Mouse (Mus musculus): ENCODE data around the gene Brsk1.

Gene Brsk1

GRCm38 (mm10) chr7:4739544-4740275 lies 49.3 kb downstream of the Brsk1 start, which contains the start of gene Kmt5c:
Gene Kmt5c, plus strand, starts transcription at chr7:4740115.
- peak; percentile 98 for DNase-seq (ENCODE audit: low spot score)

GRCm38 (mm10) chr7:4740309-4740727 lies 49.9 kb downstream of the Brsk1 start:
- DNase-seq (ENCODE audit: low spot score), result no peak

GRCm38 (mm10) chr7:4741151-4741550 lies 50.7 kb downstream of the Brsk1 start:
- peak; percentile 61 for DNase-seq (ENCODE audit: low spot score)

GRCm38 (mm10) chr7:4741672-4742481 lies 51.5 kb downstream of the Brsk1 start:
- no peak for DNase-seq (ENCODE audit: low spot score)

- DNase-seq (ENCODE audit: low spot score), result no peak
Measured at GRCm38 (mm10) chr7:4742482-4742819, 52.0 kb downstream of the Brsk1 start.

- no peak for DNase-seq (ENCODE audit: low spot score)
Measured at GRCm38 (mm10) chr7:4743354-4743753, 53.0 kb downstream of the Brsk1 start.

GRCm38 (mm10) chr7:4744886-4745285 lies 54.5 kb downstream of the Brsk1 start:
- no peak for DNase-seq (ENCODE audit: low spot score)

- DNase-seq (ENCODE audit: low spot score), result no peak
Measured at GRCm38 (mm10) chr7:4746326-4746980, 56.0 kb downstream of the Brsk1 start.

- DNase-seq (ENCODE audit: low spot score), result no peak
Measured at GRCm38 (mm10) chr7:4747156-4747899, 56.9 kb downstream of the Brsk1 start.

GRCm38 (mm10) chr7:4748321-4748720 lies 57.9 kb downstream of the Brsk1 start:
- no peak for DNase-seq (ENCODE audit: low spot score)

- DNase-seq (ENCODE audit: low spot score), result no peak
Measured at GRCm38 (mm10) chr7:4749169-4749568, 58.8 kb downstream of the Brsk1 start.

- DNase-seq (ENCODE audit: low spot score), result peak; percentile 59
Measured at GRCm38 (mm10) chr7:4751971-4752820, 61.8 kb downstream of the Brsk1 start.

- DNase-seq (ENCODE audit: low spot score), result peak; percentile 85
Measured at GRCm38 (mm10) chr7:4752821-4753570, 62.6 kb downstream of the Brsk1 start, which contains the start of gene Cox6b2. Gene Cox6b2, minus strand, starts transcription at chr7:4753094.

- DNase-seq (ENCODE audit: low spot score), result no peak
Measured at GRCm38 (mm10) chr7:4759670-4760069, 69.3 kb downstream of the Brsk1 start.

GRCm38 (mm10) chr7:4764946-4765710 lies 74.7 kb downstream of the Brsk1 start:
- DNase-seq (ENCODE audit: low spot score), result no peak

All from urinary bladder, postnatal 14 days (tissue).